Mouse (Mus musculus) heart, embryonic 13.5 days (tissue): Measurements from ENCODE around the gene Fignl1. TPM values are rescaled to one million over a fixed set of nuclear protein-coding genes. Genes with fewer than 3 reads are reported as not detected.

ENCODE experiments used
- ATAC-seq: fragments of 200-750 bp; cut with Nextera tagmentation; 2 replicates; pipeline ENCODE4 v1.8.0; 2017; ENCODE audit warnings: moderate TSS enrichment; ENCODE audit not compliant: insufficient number of reproducible peaks, low FRiP score, low TSS enrichment; ENCODE audit errors: extremely low read depth
- H3K27ac ChIP-seq: fragments of 300-500 bp; sonication (generic); replicated peaks from 2 replicates; pipeline ENCODE4 v1.5.1; 2015; ENCODE audit warnings: moderate library complexity, mild to moderate bottlenecking, inconsistent platforms
- H3K27me3 ChIP-seq: fragments of 300-500 bp; sonication (generic); replicated peaks from 2 replicates; pipeline ENCODE4 v1.6.1; 2015; ENCODE audit warnings: mild to moderate bottlenecking, inconsistent platforms
- H3K36me3 ChIP-seq: fragments of 300-500 bp; sonication (generic); 2 replicates; pipeline ENCODE4 v1.6.1; 2015; ENCODE audit warnings: mild to moderate bottlenecking, inconsistent platforms
- H3K4me1 ChIP-seq: fragments of 300-500 bp; sonication (generic); 2 replicates; pipeline ENCODE4 v1.6.1; 2015; ENCODE audit warnings: inconsistent platforms
- H3K4me2 ChIP-seq: fragments of 300-500 bp; sonication (generic); 2 replicates; pipeline ENCODE4 v1.6.1; 2015; ENCODE audit warnings: inconsistent platforms, mild to moderate bottlenecking, moderate library complexity
- H3K4me3 ChIP-seq: fragments of 300-500 bp; sonication (generic); 2 replicates; pipeline ENCODE4 v1.5.1; 2015; ENCODE audit warnings: moderate library complexity, mild to moderate bottlenecking, inconsistent platforms
- H3K9ac ChIP-seq: fragments of 300-500 bp; sonication (generic); 2 replicates; pipeline ENCODE4 v1.6.1; 2015; ENCODE audit warnings: inconsistent platforms, mild to moderate bottlenecking, moderate library complexity
- H3K9me3 ChIP-seq: fragments of 300-500 bp; sonication (generic); 2 replicates; pipeline ENCODE4 v1.6.1; 2016; ENCODE audit warnings: inconsistent platforms
- WGBS: fragments of 180-500 bp; shearing (Covaris S2); methylation state at CpG from one replicate; pipeline ENCODE4 v1.1.7; 2015; ENCODE audit warnings: mixed read lengths; 5-methylcytosine and 5-hydroxymethylcytosine counted together
- polyA plus RNA-seq: library from polyadenylated mRNA; unstranded; fragments of >200 nt; fragmentation: Nextera tagmentation; extraction: Ambion mirVana; gene quantifications from 2 replicates; pipeline ENCODE4 v1.2.1, GENCODE M21; 2015

Gene Fignl1
- polyA plus RNA-seq, 1 experiment from 2014 or later: 52.9 TPM

DNA sequence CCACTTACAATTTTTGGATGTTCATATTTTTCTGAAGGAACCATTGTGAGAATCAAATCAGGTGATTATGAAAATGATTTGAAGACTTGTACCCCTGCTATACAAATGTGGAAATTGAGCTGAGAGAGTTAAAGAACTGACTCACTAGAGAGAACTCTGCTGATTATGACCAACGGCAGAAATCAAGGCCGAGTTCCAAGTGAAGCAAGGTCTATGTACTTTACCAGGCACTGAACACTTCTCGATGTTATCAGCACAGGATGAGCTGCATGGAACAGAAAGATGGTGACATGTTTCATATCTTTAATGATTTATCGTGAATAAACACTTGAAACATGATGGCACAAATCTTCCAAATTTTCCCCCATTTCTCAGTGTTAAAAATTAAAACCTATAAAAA lies 2.8 kb downstream of the Fignl1 start:
- ATAC-seq: no peak
- peaks cover 48% of the 10 kb centered on the region for H3K4me1 ChIP-seq
- no peak overlapping the region for H3K4me2 ChIP-seq
- peaks cover 51% of the 10 kb centered on the region for H3K36me3 ChIP-seq
- H3K9ac ChIP-seq: no peak overlapping the region
- H3K27ac ChIP-seq: no peak overlapping the region
- no peaks in the 10 kb centered on the region for H3K27me3 ChIP-seq
- no peak overlapping the region for H3K4me3 ChIP-seq
- no peaks in the 10 kb centered on the region for H3K9me3 ChIP-seq
- WGBS: 70% methylated on average over 4 of the region's 4 CpGs

DNA sequence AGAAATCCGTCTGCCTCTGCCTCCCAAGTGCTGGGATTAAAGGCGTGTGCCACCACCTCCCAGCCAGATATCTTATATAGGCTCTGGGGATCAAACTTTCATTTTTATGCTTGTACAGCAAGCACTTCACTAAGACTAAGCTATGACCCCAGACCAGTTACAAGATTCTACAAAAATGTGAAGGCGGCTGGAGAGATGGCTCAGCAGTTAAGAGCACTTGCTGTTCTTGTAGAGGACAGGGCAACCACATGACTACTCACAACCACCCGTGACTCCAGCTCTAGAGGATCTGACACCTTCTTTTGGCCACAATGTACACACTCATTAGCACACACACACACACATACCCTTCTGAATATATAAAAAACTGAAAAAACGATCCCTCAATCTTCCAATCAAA lies 4.3 kb downstream of the Fignl1 start:
- H3K4me2 ChIP-seq: no peak overlapping the region
- peaks cover 40% of the 10 kb centered on the region for H3K4me1 ChIP-seq
- no peak overlapping the region for H3K4me3 ChIP-seq
- H3K27ac ChIP-seq: no peak overlapping the region
- ATAC-seq: no peak
- H3K27me3 ChIP-seq: no peaks in the 10 kb centered on the region
- 81% methylated on average over 5 of the region's 5 CpGs for WGBS
- peaks cover 62% of the 10 kb centered on the region for H3K36me3 ChIP-seq
- no peak overlapping the region for H3K9ac ChIP-seq
- H3K9me3 ChIP-seq: no peaks in the 10 kb centered on the region

DNA sequence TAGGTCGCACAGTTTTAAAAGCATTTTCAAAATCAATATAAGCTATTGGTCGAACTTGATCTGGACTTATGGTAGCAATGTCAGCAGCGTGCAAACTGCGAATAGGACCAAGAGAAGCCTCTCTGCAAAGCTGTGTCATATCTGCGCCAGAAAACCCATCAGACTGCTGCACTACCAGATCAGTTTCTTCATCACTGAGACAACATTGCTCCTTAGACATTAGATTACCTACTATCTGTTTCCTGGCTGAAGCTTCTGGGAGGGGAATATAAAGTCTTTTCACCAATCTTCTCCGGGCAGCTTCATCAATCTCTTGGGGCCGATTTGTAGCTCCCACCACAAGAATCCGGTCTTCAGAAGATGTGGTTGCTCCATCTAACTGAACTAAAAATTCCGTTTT lies 7.7 kb downstream of the Fignl1 start:
- Histone ChIP-seq H3K9me3 (no peaks in the 10 kb centered on the region), H3K27me3 (no peaks in the 10 kb centered on the region), H3K4me3 (no peak overlapping the region), H3K27ac (no peak overlapping the region), H3K36me3 (peaks cover 91% of the 10 kb centered on the region), H3K9ac (no peak overlapping the region), H3K4me1 (peaks cover 23% of the 10 kb centered on the region), H3K4me2 (no peak overlapping the region)
- WGBS: 86% methylated on average over 9 of the region's 9 CpGs
- no peak for ATAC-seq

DNA sequence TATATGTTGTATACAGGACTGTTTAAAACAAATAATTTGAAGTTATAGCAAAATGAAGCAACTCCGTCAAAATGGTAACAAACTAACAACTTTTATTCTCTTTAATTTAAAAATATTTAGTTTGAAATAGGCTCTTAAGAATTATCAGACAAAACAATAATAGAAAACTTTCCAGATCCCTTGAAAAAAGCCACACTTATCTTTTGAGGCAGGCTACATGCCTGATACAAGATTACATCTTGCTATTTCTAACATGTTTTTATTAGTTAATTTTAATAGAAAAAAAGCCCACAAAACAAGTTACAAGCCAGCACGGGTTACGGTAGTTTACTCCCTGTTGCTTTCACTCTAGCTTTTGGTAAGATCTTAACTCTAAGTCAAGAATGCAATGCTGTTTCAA lies 8.5 kb downstream of the Fignl1 start:
- H3K36me3 ChIP-seq: peaks cover 83% of the 10 kb centered on the region
- H3K4me3 ChIP-seq: no peak overlapping the region
- H3K9me3 ChIP-seq: no peaks in the 10 kb centered on the region
- H3K4me2 ChIP-seq: no peak overlapping the region
- H3K9ac ChIP-seq: no peak overlapping the region
- H3K27ac ChIP-seq: no peak overlapping the region
- 89% methylated on average over 3 of the region's 3 CpGs for WGBS
- ATAC-seq: no peak
- peaks cover 20% of the 10 kb centered on the region for H3K4me1 ChIP-seq
- H3K27me3 ChIP-seq: no peaks in the 10 kb centered on the region

- 95% methylated on average over 1 of the region's 1 CpGs for WGBS
- Histone ChIP-seq H3K4me2 (no peak overlapping the region), H3K27ac (no peak overlapping the region), H3K27me3 (no peaks in the 10 kb centered on the region), H3K36me3 (peaks cover 68% of the 10 kb centered on the region), H3K9ac (no peak overlapping the region), H3K4me3 (no peak overlapping the region), H3K4me1 (peaks cover 20% of the 10 kb centered on the region), H3K9me3 (no peaks in the 10 kb centered on the region)
- no peak for ATAC-seq
Observed at GRCm38 (mm10) chr11:11798690-11799089, 10.1 kb downstream of the Fignl1 start.

DNA sequence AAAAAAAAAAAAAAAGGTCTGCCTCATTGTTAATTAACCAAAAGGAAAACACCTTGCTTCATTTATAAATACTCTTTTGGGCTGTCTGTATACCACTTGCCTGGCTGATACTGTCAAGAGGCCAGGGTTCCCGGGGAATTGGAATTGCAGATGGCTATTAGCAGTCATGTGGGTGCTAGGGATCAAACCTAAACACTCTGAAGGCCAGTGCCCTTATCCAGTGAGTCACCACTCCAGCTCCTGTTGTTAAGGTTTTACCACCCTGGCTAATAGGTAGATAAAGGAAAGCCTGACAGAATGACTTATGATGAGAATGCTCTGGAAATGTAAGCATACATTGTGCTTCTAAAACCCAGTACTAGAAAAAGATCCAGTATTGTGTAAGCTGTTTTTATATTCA lies 14.1 kb downstream of the Fignl1 start:
- WGBS: 87% methylated on average over 1 of the region's 1 CpGs
- Histone ChIP-seq H3K9ac (no peak overlapping the region), H3K36me3 (peaks cover 34% of the 10 kb centered on the region), H3K4me1 (no peaks in the 10 kb centered on the region), H3K27ac (no peak overlapping the region), H3K9me3 (no peaks in the 10 kb centered on the region), H3K4me3 (no peak overlapping the region), H3K4me2 (no peak overlapping the region), H3K27me3 (no peaks in the 10 kb centered on the region)
- no peak for ATAC-seq

GRCm38 (mm10) chr11:11788521-11788974 lies 20.2 kb downstream of the Fignl1 start:
- Histone ChIP-seq H3K27ac (no peak overlapping the region), H3K9ac (0 out of 2 replicates have a peak overlapping the region, but pooled peaks have one; percentile 1), H3K4me2 (peak overlapping the region; percentile 57), H3K4me3 (peak overlapping the region; percentile 8; the same call in 1 of the 2 replicates), H3K27me3 (peaks cover 4% of the 10 kb centered on the region; the same call in 1 of the 2 replicates), H3K9me3 (no peaks in the 10 kb centered on the region), H3K4me1 (no peaks in the 10 kb centered on the region), H3K36me3 (no peaks in the 10 kb centered on the region)
- WGBS: 0% methylated on average over 8 of the region's 8 CpGs
- ATAC-seq: peak; percentile 81

DNA sequence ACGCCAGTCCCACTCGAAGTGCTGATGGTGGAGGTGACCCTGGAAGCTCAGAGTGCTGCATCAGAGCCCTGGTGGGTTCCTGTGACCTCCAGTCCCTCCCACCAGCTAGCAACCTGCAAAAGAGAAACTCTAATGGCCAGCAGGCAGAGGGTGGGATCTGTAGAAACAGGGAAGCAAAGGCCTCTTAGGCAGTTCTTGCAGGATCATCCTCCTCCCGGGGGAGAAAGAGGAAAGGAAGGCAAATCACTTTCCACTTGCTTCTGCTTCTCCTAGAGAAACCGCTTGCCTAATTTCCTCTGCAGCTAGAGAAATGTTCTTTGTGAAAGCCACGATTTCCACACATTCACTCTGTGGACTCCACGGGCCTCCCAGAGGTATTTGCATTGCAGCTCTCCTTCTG lies 23.3 kb downstream of the Fignl1 start:
- no peaks in the 10 kb centered on the region for H3K36me3 ChIP-seq
- H3K27ac ChIP-seq: no peak overlapping the region
- H3K4me1 ChIP-seq: no peaks in the 10 kb centered on the region
- peaks cover 4% of the 10 kb centered on the region; the same call in 1 of the 2 replicates for H3K27me3 ChIP-seq
- no peak overlapping the region for H3K9ac ChIP-seq
- no peak overlapping the region for H3K4me3 ChIP-seq
- no peaks in the 10 kb centered on the region for H3K9me3 ChIP-seq
- no peak for ATAC-seq
- WGBS: 52% methylated on average over 6 of the region's 6 CpGs
- no peak overlapping the region for H3K4me2 ChIP-seq

DNA sequence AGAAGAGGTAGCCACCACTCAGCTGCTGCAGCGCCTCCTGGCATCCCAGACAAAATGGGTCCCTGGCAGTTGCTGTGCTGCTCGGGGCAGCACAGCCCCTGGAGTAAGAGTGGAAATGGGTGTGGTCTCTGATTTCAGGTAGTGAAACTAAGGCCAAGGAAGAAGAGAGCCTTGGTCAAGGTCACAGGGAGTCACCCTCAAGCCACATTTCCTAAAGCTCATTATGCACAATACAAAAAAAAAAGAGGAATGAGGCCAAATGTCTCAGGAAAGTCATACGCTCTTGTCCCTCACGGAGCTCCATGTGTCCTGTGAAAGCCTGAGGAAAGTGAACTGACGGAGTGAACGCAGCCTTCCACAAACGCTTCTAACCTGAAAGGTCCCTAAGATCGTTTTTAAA lies 27.0 kb downstream of the Fignl1 start:
- H3K4me1 ChIP-seq: no peaks in the 10 kb centered on the region
- no peak overlapping the region for H3K27ac ChIP-seq
- H3K4me2 ChIP-seq: no peak overlapping the region
- no peak for ATAC-seq
- peaks cover 4% of the 10 kb centered on the region; the same call in 1 of the 2 replicates for H3K27me3 ChIP-seq
- H3K36me3 ChIP-seq: no peaks in the 10 kb centered on the region
- no peak overlapping the region for H3K4me3 ChIP-seq
- no peaks in the 10 kb centered on the region for H3K9me3 ChIP-seq
- WGBS: 75% methylated on average over 8 of the region's 8 CpGs
- no peak overlapping the region for H3K9ac ChIP-seq

DNA sequence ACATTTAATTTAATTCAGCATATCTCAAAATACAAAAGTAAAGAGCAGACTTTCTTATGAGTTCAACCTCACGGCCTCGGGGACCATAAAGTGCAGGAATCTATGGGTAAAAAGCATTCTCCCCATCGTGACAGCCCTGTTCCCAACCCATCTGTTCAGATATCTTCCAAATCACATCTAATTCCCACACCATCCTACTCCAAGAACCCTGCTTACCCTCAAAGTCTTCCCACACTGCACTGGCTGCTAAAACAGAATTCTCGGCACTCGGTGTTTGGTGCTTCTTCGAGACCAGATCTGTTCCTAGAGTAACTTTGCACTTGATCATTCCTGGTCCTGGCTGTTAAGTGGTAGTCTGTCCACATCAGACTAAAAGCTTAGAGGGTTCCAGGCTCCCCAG lies 30.4 kb downstream of the Fignl1 start:
- H3K4me3 ChIP-seq: no peak overlapping the region
- H3K36me3 ChIP-seq: no peaks in the 10 kb centered on the region
- H3K9ac ChIP-seq: no peak overlapping the region
- H3K9me3 ChIP-seq: no peaks in the 10 kb centered on the region
- H3K4me2 ChIP-seq: no peak overlapping the region
- no peak for ATAC-seq
- no peaks in the 10 kb centered on the region for H3K27me3 ChIP-seq
- H3K4me1 ChIP-seq: no peaks in the 10 kb centered on the region
- H3K27ac ChIP-seq: no peak overlapping the region
- WGBS: 82% methylated on average over 6 of the region's 6 CpGs

DNA sequence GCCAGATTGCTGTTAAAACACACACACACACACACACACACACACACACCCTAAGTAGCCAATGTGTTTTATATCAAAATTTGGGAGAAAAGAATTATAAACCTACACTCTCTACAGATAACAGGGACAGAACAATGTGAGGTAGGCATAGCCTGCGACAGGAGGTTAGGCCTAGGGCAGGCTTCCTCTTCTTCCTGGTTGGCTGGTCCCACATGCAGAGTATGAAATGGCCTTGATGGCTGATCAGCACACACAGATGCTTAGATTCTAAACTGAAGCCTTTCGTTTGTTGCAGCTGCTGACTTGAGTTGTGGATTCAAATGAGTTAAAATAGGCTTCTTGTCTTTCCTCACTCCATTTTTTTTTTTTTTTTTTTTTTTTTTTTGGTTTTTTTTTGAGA lies 31.0 kb downstream of the Fignl1 start:
- Histone ChIP-seq H3K4me3 (no peak overlapping the region), H3K4me1 (no peaks in the 10 kb centered on the region), H3K27me3 (no peaks in the 10 kb centered on the region), H3K27ac (no peak overlapping the region), H3K9me3 (no peaks in the 10 kb centered on the region), H3K9ac (no peak overlapping the region), H3K4me2 (no peak overlapping the region), H3K36me3 (no peaks in the 10 kb centered on the region)
- 80% methylated on average over 2 of the region's 2 CpGs for WGBS
- no peak for ATAC-seq

DNA sequence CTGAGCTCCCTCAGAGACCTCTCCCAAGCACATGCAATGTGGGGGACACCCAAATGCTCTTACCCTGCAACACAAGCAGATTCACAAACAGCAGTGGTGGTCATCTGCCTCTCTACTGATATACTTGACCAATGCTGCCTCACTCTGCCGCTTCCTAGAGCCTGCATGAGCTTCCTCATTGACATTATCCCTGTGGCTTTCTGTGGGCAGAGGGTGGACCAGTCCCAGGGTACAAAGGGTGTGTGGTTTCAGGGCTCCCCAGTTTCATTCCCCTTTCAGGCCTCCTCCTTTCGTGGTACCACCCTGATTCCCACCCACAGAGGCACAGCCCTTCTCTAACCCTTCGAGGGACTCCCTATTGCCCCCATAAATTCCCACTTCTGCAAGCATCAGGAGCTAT lies 31.5 kb downstream of the Fignl1 start:
- no peaks in the 10 kb centered on the region for H3K36me3 ChIP-seq
- H3K4me2 ChIP-seq: no peak overlapping the region
- no peak overlapping the region for H3K27ac ChIP-seq
- no peak for ATAC-seq
- no peaks in the 10 kb centered on the region for H3K4me1 ChIP-seq
- no peaks in the 10 kb centered on the region for H3K27me3 ChIP-seq
- H3K9ac ChIP-seq: no peak overlapping the region
- H3K4me3 ChIP-seq: no peak overlapping the region
- 61% methylated on average over 3 of the region's 3 CpGs for WGBS
- no peaks in the 10 kb centered on the region for H3K9me3 ChIP-seq
